Mouse (Mus musculus) cerebellum, adult 2 months (tissue): Measurements from ENCODE around the gene Tekt2. TPM values are rescaled to one million over a fixed set of nuclear protein-coding genes. Genes with fewer than 3 reads are reported as not detected.

Experiments
- DNase-seq, 2 experiments: peaks; one replicate each; pipeline ENCODE4 v3.0.0; 2021
- H3K27ac ChIP-seq: fragments of 200-500 bp; 2 replicates; pipeline ENCODE4 v1.5.1; 2012; ENCODE audit warnings: low read length, control low read depth, inconsistent platforms; ENCODE audit not compliant: insufficient read depth
- H3K27me3 ChIP-seq: fragments of 200-500 bp; 2 replicates; pipeline ENCODE4 v1.6.1; 2012; ENCODE audit warnings: inconsistent platforms, mild to moderate bottlenecking, low read length, moderate library complexity; ENCODE audit not compliant: control insufficient read depth, insufficient read depth
- H3K4me1 ChIP-seq: fragments of 200-500 bp; 2 replicates; pipeline ENCODE4 v1.6.1; 2011; ENCODE audit warnings: low read length; ENCODE audit not compliant: control insufficient read depth, insufficient read depth
- H3K4me3 ChIP-seq: fragments of 200-500 bp; replicated peaks from 2 replicates; pipeline ENCODE3; 2011; ENCODE audit warnings: mild to moderate bottlenecking, low read depth, low read length, control low read depth; ENCODE audit not compliant: insufficient read depth
- CTCF ChIP-seq: fragments of 200-500 bp; IDR thresholded peaks from 2 replicates; pipeline ENCODE4 v1.5.1; 2011; ENCODE audit warnings: low read depth, mild to moderate bottlenecking, control low read depth, low read length, moderate library complexity, borderline replicate concordance; ENCODE audit not compliant: insufficient read depth
- POLR2A ChIP-seq: fragments of 200-500 bp; IDR thresholded peaks from 2 replicates; pipeline ENCODE4 v1.6.1; 2011; ENCODE audit warnings: low read length, control low read depth, borderline replicate concordance; ENCODE audit not compliant: insufficient read depth
- WGBS: fragments of 180-500 bp; shearing (Covaris S2); methylation state at CpG from one replicate; pipeline ENCODE4 v1.1.7; 2018; 5-methylcytosine and 5-hydroxymethylcytosine counted together
- polyA plus RNA-seq: library from polyadenylated mRNA; depleted of rRNA; stranded (reverse); fragments of >200 nt; gene quantifications from 2 replicates; pipeline ENCODE4 v1.2.3, GENCODE M21; 2012

The Tekt2 gene
- polyA plus RNA-seq, 1 experiment: 4.7 TPM

GRCm38 (mm10) chr4:126326036-126326435 lies 548 bp upstream of the Tekt2 start:
- H3K27me3 ChIP-seq: no peaks in the 10 kb centered on the region
- no peak for TF ChIP-seq CTCF
- no peak for TF ChIP-seq POLR2A

GRCm38 (mm10) chr4:126324861-126325260 lies 627 bp downstream of the Tekt2 start:
- WGBS: 41% methylated on average over 13 of the region's 13 CpGs
- TF ChIP-seq POLR2A (no peak), CTCF (no peak)
- no peak overlapping the region for H3K27ac ChIP-seq

More at GRCm38 (mm10) chr4:126326036-126326435, 548 bp upstream of the Tekt2 start:
- Histone ChIP-seq H3K4me3 (no peak overlapping the region), H3K4me1 (no peaks in the 10 kb centered on the region), H3K27ac (no peak overlapping the region)
- DNase-seq: no peak
- 51% methylated on average over 6 of the region's 6 CpGs for WGBS

GRCm38 (mm10) chr4:126322646-126323045 lies 2.8 kb downstream of the Tekt2 start:
- peak in 1 of 2 experiments; percentile 13 for DNase-seq
- TF ChIP-seq CTCF (no peak), POLR2A (no peak)
- Histone ChIP-seq H3K27ac (no peak overlapping the region), H3K27me3 (no peaks in the 10 kb centered on the region), H3K4me3 (no peak overlapping the region), H3K4me1 (no peaks in the 10 kb centered on the region)
- 97% methylated on average over 13 of the region's 13 CpGs for WGBS

More at GRCm38 (mm10) chr4:126324861-126325260, 627 bp downstream of the Tekt2 start:
- peak in 1 of 2 experiments; percentile 15 for DNase-seq
- Histone ChIP-seq H3K4me3 (no peak overlapping the region), H3K4me1 (no peaks in the 10 kb centered on the region), H3K27me3 (no peaks in the 10 kb centered on the region)

- TF ChIP-seq POLR2A (no peak), CTCF (no peak)
- Histone ChIP-seq H3K4me3 (peak overlapping the region; percentile 79), H3K27ac (no peak overlapping the region), H3K4me1 (no peaks in the 10 kb centered on the region), H3K27me3 (no peaks in the 10 kb centered on the region)
- 31% methylated on average over 28 of the region's 28 CpGs for WGBS
- no peak for DNase-seq
Measured at GRCm38 (mm10) chr4:126321854-126322511, 3.5 kb downstream of the Tekt2 start.

GRCm38 (mm10) chr4:126321111-126321853 lies 4.2 kb downstream of the Tekt2 start, which contains the start of gene Adprhl2:
Gene Adprhl2, minus strand, starts transcription at chr4:126321703.
- WGBS: under 1% methylated on average over 77 of the region's 80 CpGs
- TF ChIP-seq POLR2A (peak; percentile 60), CTCF (peak; percentile 99)
- Histone ChIP-seq H3K27ac (peak within 1 kb of the TSS; percentile 34; the same call in 1 of the 2 replicates), H3K4me1 (no peaks in the 10 kb centered on the region), H3K27me3 (no peaks in the 10 kb centered on the region), H3K4me3 (peak within 1 kb of the TSS; percentile 79)
- DNase-seq: peak; percentile 96 to 100

- WGBS: 89% methylated on average over 6 of the region's 6 CpGs
- no peak overlapping the region for H3K4me3 ChIP-seq
Measured at GRCm38 (mm10) chr4:126319806-126320205, 5.7 kb downstream of the Tekt2 start.

GRCm38 (mm10) chr4:126316443-126317040 lies 8.9 kb downstream of the Tekt2 start:
- no peaks in the 10 kb centered on the region for H3K27me3 ChIP-seq
- no peak overlapping the region for H3K27ac ChIP-seq
- WGBS: 35% methylated on average over 13 of the region's 13 CpGs
- H3K4me3 ChIP-seq: no peak overlapping the region
- DNase-seq: no peak
- H3K4me1 ChIP-seq: peaks cover 11% of the 10 kb centered on the region
- no peak for TF ChIP-seq POLR2A
- no peak for TF ChIP-seq CTCF

More at GRCm38 (mm10) chr4:126319806-126320205, 5.7 kb downstream of the Tekt2 start:
- TF ChIP-seq POLR2A (no peak), CTCF (no peak)
- Histone ChIP-seq H3K4me1 (no peaks in the 10 kb centered on the region), H3K27ac (no peak overlapping the region), H3K27me3 (no peaks in the 10 kb centered on the region)
- no peak for DNase-seq
